Mouse (Mus musculus): ENCODE data around the gene Lclat1. TPM values are rescaled to one million over a fixed set of nuclear protein-coding genes. Genes with fewer than 3 reads are reported as not detected.

Lclat1 gene
- polyA plus RNA-seq, 1 experiment = 2.0 TPM

DNA sequence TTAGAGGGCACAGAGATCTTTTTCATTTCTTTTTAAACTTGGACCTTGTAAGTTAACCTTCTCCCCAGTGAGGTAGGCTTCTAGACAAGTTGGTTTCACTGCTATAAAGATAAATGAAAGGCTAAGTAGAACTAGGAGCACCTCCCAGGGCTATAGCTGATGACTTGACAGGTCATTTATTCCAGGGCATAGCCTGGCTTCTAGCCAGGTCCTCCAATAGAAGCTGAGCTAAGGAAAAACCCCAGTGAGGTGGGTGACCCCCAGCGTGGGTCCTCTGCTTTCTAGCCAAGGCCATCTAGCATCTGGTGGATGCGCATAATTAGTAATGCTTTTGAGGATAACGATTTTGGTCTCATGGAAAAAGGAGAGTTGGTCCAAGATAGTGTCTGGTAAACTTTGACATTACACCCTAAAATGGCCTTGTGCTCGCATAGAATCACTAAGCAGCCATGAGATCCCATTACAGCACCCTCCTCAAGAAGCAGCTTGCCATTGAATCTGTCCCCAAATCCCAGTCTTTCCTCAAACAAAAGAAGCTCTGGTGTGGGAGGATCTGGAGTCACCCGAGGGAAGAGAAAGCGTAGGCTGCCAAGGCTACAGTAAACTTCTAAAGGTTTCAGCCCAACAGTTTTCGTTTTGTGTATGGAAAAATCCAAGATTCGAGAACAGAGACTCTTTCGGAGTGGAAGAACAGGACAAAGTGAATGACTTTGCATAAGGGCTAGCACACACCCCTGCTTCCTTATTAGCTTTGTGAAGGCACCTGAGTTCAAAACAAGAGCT lies 41.2 kb upstream of the Lclat1 start:
- Histone ChIP-seq H3K27ac (ENCODE audit: control insufficient read depth, insufficient read depth, low read depth, low read length, poor library complexity) (no peak overlapping the region), H3K4me3 (replicated peaks; ENCODE audit: control insufficient read depth, low read depth, low read length) (no peak overlapping the region), H3K4me1 (ENCODE audit: control insufficient read depth, insufficient read depth, low read length) (peaks cover 4% of the 10 kb centered on the region)
- whole genome bisulfite sequencing = 80% methylated on average over 9 of the region's 9 CpGs
- no peak for TF ChIP-seq CTCF (IDR thresholded peaks at IDR 0.05; ENCODE audit: control insufficient read depth, insufficient read depth, low read length)
- no peak for TF ChIP-seq POLR2A (IDR thresholded peaks at IDR 0.05; ENCODE audit: borderline replicate concordance, control insufficient read depth, low read depth, low read length)

DNA sequence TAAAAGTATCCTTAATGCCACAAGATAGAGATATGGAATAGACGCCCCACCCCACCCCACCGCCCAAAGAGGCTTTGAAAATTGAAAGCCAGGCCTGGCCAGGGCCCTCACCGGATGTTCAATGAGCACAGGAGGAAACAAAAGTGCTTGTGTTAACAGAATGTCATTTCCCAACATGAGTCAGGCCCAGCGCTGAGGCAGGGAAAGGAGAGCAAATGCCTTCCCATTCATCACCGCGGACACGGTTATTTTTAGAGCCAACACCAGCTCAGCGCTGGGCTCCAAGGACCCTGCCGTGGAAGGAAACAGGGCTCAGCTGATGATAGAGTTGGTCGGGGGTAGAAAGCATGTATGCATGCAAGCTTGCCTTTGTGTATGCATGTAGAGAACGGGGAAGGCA lies 40.4 kb upstream of the Lclat1 start:
- 11% methylated on average over 11 of the region's 11 CpGs for WGBS
- Histone ChIP-seq H3K4me3 (replicated peaks; ENCODE audit: control insufficient read depth, low read depth, low read length) (no peak overlapping the region), H3K27ac (ENCODE audit: control insufficient read depth, insufficient read depth, low read depth, low read length, poor library complexity) (no peak overlapping the region), H3K4me1 (ENCODE audit: control insufficient read depth, insufficient read depth, low read length) (peaks cover 4% of the 10 kb centered on the region)
- TF ChIP-seq POLR2A (IDR thresholded peaks at IDR 0.05; ENCODE audit: borderline replicate concordance, control insufficient read depth, low read depth, low read length) (no peak), CTCF (IDR thresholded peaks at IDR 0.05; ENCODE audit: control insufficient read depth, insufficient read depth, low read length) (no peak)

DNA sequence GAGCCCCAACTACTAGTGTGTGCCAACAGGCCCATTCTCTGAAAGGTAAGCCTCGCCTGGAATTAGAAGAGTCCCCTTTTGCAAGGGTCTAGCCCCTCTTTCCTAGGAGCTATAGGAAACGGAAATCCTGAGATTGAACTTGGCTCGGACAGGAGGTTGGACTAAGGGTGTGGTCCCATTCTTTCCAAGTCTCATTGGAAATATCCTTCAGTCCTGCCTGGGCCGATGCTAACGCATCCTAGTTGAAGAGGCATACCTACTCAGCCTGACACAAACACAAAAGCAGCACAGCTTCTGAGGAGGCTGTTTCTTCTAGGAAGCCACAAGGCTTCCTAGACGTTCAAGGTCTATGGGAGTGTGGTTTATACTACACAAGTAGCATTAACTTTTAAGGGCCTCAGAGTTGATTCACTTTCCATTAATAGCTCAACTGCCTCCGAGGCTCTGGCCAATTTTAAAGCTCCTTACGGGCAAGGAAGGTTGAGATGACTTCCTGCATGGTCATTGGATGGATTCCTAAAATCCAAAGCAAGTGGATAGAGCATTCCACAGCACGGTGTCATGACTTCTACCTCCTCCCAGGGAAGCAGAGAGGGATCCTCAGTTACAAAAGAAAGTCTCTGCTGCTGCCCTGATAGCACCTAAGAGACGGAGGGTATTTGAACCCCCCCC lies 39.3 kb upstream of the Lclat1 start:
- no peak overlapping the region for H3K4me3 ChIP-seq (replicated peaks; ENCODE audit: control insufficient read depth, low read depth, low read length)
- WGBS = 59% methylated on average over 10 of the region's 10 CpGs
- TF ChIP-seq CTCF (IDR thresholded peaks at IDR 0.05; ENCODE audit: control insufficient read depth, insufficient read depth, low read length) (no peak), POLR2A (IDR thresholded peaks at IDR 0.05; ENCODE audit: borderline replicate concordance, control insufficient read depth, low read depth, low read length) (no peak)
- H3K4me1 ChIP-seq (ENCODE audit: control insufficient read depth, insufficient read depth, low read length) = peaks cover 4% of the 10 kb centered on the region
- no peak overlapping the region for H3K27ac ChIP-seq (ENCODE audit: control insufficient read depth, insufficient read depth, low read depth, low read length, poor library complexity)

DNA sequence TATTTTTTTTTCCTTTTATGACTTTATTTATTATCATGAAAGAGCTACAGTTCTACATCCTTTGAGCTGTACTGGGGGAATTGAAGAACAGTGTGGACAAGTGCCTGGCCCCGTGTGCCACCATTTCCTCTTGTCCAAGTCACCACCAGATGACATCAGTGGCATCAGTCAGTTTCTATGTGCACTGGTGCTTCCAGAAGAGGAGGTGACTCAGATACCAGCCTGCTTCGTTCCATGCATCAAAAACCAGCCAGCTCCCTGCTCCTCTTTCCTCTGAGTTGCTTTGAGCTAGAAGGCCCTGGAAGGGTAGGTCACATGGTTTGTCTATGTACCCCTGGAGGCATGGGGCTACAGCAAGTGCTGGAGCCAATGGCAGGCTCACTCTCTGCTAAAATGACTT lies 37.3 kb upstream of the Lclat1 start:
- Histone ChIP-seq H3K4me1 (ENCODE audit: control insufficient read depth, insufficient read depth, low read length) (peaks cover 4% of the 10 kb centered on the region), H3K4me3 (replicated peaks; ENCODE audit: control insufficient read depth, low read depth, low read length) (no peak overlapping the region), H3K27ac (ENCODE audit: control insufficient read depth, insufficient read depth, low read depth, low read length, poor library complexity) (no peak overlapping the region)
- TF ChIP-seq POLR2A (IDR thresholded peaks at IDR 0.05; ENCODE audit: borderline replicate concordance, control insufficient read depth, low read depth, low read length) = no peak
- TF ChIP-seq CTCF (IDR thresholded peaks at IDR 0.05; ENCODE audit: control insufficient read depth, insufficient read depth, low read length) = no peak
- WGBS = 64% methylated on average over 2 of the region's 2 CpGs

DNA sequence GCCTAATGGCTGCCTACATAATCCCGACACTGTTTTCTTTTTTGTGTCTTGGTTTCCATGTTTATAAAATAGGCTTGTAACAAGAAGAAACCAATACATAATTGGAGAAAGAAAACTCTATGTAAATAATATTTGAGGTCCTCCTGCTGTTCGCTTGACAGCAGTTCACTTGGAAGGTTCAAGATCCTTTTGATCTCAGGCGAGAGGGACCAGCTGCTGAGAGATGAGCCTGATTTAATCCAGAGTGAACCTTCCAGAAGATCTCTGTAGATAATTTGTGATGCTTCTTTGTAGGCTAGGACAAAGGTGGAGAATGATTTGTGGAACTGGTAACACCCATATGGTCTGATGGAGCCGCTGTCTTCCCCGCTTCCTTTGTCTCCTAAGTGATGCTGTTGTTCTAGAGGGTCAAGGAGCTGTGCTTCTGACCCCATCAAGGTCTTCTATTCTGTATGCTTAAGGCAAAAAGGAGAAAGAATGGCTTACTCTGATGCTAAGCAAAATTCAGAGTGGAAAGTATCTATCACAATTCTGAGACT lies 36.0 kb upstream of the Lclat1 start:
- Histone ChIP-seq H3K4me1 (ENCODE audit: control insufficient read depth, insufficient read depth, low read length) (peaks cover 4% of the 10 kb centered on the region), H3K4me3 (replicated peaks; ENCODE audit: control insufficient read depth, low read depth, low read length) (no peak overlapping the region), H3K27ac (ENCODE audit: control insufficient read depth, insufficient read depth, low read depth, low read length, poor library complexity) (no peak overlapping the region)
- TF ChIP-seq POLR2A (IDR thresholded peaks at IDR 0.05; ENCODE audit: borderline replicate concordance, control insufficient read depth, low read depth, low read length) (no peak), CTCF (IDR thresholded peaks at IDR 0.05; ENCODE audit: control insufficient read depth, insufficient read depth, low read length) (no peak)
- 84% methylated on average over 5 of the region's 5 CpGs for WGBS

DNA sequence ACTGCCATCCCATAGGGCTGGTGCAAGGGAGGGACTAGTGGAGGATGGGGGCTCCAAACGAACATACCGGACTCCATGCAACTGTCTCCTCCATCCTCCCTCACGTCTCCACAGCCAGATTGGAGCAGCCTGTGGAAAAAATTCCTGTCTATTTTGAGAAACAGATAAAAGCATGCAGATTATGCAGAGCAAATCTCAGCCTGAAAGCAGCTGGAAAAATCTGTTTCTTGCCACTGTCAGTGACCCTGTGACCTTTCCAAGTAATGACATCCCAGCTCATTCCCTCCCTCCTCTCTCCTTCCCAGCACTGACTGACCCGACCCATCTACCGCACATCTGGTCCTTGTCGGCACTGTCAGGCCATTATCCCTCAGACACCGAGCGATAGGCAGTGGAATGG lies 35.5 kb upstream of the Lclat1 start:
- 85% methylated on average over 8 of the region's 8 CpGs for WGBS
- Histone ChIP-seq H3K27ac (ENCODE audit: control insufficient read depth, insufficient read depth, low read depth, low read length, poor library complexity) (no peak overlapping the region), H3K4me3 (replicated peaks; ENCODE audit: control insufficient read depth, low read depth, low read length) (no peak overlapping the region), H3K4me1 (ENCODE audit: control insufficient read depth, insufficient read depth, low read length) (peaks cover 3% of the 10 kb centered on the region)
- TF ChIP-seq CTCF (IDR thresholded peaks at IDR 0.05; ENCODE audit: control insufficient read depth, insufficient read depth, low read length) = no peak
- TF ChIP-seq POLR2A (IDR thresholded peaks at IDR 0.05; ENCODE audit: borderline replicate concordance, control insufficient read depth, low read depth, low read length) = no peak

DNA sequence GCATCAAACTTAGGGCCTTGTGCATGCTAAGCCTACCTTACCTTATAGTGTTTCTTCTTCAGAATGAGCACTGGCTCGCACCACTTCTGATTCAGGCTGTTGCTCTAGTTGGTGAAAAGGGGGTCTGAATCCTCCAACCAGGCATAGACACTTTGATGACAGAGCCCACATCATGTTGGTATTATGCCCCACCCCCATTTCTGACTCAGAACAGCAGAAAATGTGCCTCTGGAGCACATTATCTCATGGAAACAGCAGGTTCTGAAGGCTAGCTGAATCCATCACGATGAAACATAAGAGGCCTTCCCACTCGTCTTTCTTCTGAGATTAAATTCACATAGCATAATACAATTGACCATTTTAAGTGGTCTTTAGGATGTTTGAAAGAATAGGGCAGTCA lies 33.2 kb upstream of the Lclat1 start:
- no peaks in the 10 kb centered on the region for H3K4me1 ChIP-seq (ENCODE audit: control insufficient read depth, insufficient read depth, low read length)
- no peak overlapping the region for H3K27ac ChIP-seq (ENCODE audit: control insufficient read depth, insufficient read depth, low read depth, low read length, poor library complexity)
- 70% methylated on average over 3 of the region's 3 CpGs for WGBS
- no peak overlapping the region for H3K4me3 ChIP-seq (replicated peaks; ENCODE audit: control insufficient read depth, low read depth, low read length)
- TF ChIP-seq CTCF (IDR thresholded peaks at IDR 0.05; ENCODE audit: control insufficient read depth, insufficient read depth, low read length) = no peak
- TF ChIP-seq POLR2A (IDR thresholded peaks at IDR 0.05; ENCODE audit: borderline replicate concordance, control insufficient read depth, low read depth, low read length) = no peak

DNA sequence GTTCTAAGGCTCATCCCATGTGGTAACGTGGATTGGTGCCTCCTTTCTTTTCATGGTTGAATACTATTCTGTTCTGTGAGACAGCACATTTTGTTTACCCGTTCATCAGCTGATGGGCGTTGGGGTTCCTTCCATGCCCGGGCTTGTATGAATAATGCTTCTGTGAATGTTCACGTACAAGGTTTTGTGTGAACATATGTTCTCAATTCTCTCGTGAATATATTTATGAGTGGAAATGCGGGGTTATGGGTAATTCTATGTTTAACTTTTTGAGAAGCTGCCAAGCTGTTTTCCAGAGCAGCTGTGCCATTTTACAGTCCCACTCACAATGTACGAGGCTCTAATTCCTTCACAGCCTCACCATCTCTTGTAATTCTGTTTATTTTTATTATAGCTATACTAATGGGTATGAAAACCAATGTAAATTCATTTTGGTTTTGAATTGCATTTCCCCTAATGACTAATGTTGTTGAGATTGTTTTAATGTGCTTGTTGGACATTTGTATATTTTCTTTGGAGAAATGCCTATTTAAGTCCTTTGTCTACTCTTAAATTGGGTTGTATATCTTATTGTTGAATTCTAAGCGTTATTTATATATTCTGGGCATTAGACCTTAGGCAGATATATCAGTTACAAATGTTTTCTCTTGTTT lies 32.4 kb upstream of the Lclat1 start:
- Histone ChIP-seq H3K27ac (ENCODE audit: control insufficient read depth, insufficient read depth, low read depth, low read length, poor library complexity) (no peak overlapping the region), H3K4me3 (replicated peaks; ENCODE audit: control insufficient read depth, low read depth, low read length) (no peak overlapping the region), H3K4me1 (ENCODE audit: control insufficient read depth, insufficient read depth, low read length) (no peaks in the 10 kb centered on the region)
- WGBS = 78% methylated on average over 9 of the region's 9 CpGs
- no peak for TF ChIP-seq POLR2A (IDR thresholded peaks at IDR 0.05; ENCODE audit: borderline replicate concordance, control insufficient read depth, low read depth, low read length)
- no peak for TF ChIP-seq CTCF (IDR thresholded peaks at IDR 0.05; ENCODE audit: control insufficient read depth, insufficient read depth, low read length)

Data from bone marrow, adult 2 months (tissue).